Mouse (Mus musculus) small intestine, adult 2 months (tissue): ENCODE results near the gene Sardh.

Source experiments
- CTCF ChIP-seq: fragments of 200-500 bp; IDR thresholded peaks from 2 replicates; pipeline ENCODE4 v1.5.1; 2012; ENCODE audit warnings: low read depth, mild to moderate bottlenecking, control low read depth, inconsistent platforms, low read length, moderate library complexity, mixed read lengths; ENCODE audit not compliant: insufficient replicate concordance, insufficient read length; ENCODE audit errors: extremely low read depth
- POLR2A ChIP-seq: fragments of 200-500 bp; IDR thresholded peaks from 2 replicates; pipeline ENCODE4 v1.6.1; 2012; ENCODE audit warnings: low read depth, mild to moderate bottlenecking, control low read depth, inconsistent platforms, low read length, moderate library complexity

- TF ChIP-seq CTCF (no peak), POLR2A (no peak)
Observed at GRCm38 (mm10) chr2:27207126-27207525, 41.0 kb downstream of the Sardh start.
